Mouse (Mus musculus): ENCODE measurements around the gene Pagr1a.

Gene Pagr1a

DNA sequence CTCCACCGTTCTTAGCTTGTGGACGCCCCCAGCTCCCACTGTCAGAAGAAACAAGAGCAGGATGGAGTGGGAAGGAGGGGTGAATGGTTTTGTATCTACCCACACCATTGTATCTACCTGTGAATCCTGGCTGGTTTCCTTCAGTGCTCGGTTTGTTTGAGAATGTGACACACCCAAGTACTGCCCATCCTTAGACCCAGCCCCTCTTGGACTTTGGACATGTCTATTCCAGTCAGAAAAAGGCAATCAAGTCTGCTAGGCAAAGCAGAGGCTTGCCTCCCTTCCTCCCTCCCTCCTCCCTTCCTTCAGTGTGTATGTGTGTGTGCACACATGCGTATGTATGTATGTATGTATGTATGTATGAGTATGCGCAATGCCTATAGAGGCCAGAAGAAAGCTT, 13.5 kb downstream of the Pagr1a start:
- DNase-seq (ENCODE audit: low spot score) = no peak

DNA sequence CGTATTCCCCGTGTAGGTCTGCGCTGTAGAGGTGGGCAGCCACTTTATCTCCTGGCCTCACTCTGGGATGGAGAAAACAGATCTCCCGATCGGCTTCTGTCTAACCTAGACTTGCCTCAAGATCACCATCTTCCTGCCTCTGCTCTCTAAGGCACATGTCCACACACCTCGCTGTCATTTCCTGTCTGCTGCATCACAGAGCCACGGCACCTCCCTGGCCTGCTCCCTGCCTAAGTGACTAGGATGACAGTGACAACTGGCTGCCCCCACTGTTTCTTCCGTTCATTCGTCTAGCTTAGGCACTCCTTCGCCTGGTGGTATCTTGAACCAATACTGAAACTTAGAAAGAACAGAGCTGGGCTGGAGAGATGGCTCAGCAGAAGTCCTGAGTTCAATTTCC, 17.6 kb downstream of the Pagr1a start:
- no peak for DNase-seq (ENCODE audit: low spot score)

DNA sequence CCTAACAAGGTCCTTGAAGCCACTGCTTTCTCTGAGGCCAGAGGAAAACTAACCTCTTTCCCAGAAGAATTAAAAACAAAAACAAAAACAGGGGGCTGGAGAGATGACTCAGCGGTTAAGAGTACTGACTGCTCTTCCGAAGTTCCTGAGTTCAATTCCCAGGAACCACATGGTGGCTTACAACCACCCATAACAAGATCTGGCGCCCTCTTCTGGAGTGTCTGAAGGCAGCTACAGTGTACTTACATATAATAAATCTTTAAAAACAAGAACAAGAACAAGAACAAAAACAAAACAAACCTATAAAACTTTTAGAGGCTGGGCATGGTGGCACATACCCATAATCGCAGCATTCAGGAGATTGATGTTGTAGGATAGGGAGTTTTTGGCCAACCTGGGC, 20.7 kb downstream of the Pagr1a start:
- DNase-seq (ENCODE audit: low spot score) = no peak

DNA sequence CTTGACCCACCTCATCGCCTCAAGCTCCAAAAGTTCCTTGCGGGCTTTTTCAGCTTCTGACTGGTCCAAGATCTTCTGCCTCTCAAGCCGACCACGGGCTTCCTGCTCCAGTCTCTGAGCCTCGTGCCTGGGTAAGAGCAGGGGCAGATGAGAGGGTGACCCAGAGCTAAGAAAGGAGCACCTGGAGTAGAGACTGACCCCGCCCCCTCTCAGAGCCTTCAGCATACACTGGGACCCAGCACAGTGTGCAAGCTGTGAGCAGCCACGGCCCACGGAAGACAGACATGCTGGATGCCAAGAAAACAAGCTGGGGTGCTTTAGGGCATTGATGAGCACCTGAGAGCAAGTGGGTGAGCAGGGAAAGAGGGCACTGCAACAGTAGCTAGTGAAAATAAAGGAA, 28.3 kb downstream of the Pagr1a start:
- no peak for DNase-seq (ENCODE audit: low spot score)

DNA sequence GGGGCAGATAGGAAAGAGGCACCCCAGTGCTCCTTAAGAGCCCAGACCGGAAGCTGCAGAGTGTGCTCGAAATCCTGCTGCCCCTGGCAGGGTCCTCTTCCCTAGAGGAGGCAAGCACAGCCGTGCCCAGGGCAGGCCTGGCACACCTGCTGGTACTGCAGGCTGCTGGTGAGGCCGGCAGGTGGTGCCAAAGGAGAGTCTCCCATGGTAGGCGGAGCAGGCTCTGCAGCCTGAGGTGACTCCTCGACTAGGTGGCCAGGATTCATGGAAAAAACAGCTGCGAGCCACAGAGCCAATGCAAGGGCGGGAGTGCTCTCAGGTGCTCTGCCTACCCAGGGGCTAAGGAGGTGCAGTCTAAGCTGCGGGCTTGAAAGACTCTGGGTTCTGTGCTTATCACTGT, 30.8 kb downstream of the Pagr1a start:
- DNase-seq (ENCODE audit: low spot score) = peak; percentile 51

DNA sequence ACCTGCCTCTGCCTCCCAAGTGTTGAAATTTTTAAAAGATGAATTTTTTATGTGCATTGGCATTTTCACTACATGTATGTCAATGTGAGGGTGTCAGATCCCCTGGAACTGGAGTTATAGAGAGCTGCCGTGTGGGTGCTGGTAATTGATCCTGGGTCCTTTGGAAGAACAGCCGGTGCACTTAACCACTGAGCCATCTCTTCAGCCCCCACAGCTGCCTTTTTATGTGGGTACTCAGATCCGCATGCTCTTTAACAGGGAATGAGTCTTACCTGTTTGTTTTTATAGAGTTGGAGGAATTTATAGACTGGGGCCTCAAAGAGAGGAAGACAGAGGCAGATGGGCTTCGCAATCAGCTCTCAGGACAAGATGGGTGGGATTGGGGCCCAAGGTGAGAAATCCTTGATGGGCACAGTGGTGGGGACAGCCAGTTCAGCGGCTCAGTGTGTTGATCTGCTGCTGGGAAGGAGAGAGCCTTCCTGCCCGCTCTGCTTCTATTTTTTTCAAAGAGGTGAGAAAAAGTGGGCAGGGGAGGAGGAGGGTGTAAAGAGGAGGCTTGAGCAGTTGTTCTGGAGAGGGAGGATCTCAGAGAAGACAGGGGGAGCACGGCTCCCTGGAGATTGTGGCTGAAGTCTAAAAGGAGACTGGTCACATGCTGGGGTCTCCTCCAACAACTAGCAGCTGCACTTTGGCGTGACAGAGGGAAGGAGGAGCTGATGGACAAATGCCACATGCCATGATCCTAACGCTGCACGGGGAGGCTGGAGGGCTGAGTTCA, 32.3 kb downstream of the Pagr1a start:
- DNase-seq (ENCODE audit: low spot score) = no peak

DNA sequence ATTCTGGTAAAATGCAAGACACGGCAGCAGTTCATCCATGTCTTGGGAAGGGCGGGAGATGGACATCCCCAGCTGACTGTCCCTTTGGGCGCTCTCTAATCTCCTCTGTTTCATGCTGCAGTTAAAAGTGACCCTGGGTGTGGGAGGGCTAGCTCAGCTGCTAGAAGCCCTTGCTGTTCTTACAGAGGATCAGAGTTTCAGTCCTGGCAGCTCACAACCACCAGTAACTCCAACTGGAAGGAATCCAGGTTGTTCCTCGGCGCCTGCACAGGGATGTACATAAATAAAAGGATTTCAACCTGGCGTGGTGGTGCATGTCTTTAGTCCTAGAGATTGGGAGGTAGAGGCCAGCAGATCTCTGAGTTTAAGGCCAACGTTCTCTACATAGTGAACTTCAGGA, 34.0 kb downstream of the Pagr1a start:
- no peak for DNase-seq (ENCODE audit: low spot score)

DNA sequence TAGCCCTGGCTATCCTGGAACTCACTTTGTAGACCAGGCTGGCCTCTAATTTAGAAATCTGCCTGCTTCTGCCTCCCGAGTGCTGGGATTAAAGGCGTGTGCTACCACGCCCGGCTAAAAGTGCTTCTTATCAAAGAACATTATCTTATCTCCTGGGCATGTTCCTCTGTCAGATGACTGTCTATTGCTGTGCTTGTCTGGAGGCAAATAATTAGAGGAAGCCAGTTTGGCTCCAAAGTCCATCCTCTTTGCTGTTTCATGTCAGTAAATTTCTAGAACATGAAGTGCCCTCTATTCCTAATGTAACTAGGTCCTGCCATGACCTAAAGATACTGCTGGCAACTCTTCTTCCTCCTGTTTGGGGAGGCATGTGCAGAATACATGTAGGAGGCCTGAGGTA, 35.1 kb downstream of the Pagr1a start:
- DNase-seq (ENCODE audit: low spot score) = no peak

DNA sequence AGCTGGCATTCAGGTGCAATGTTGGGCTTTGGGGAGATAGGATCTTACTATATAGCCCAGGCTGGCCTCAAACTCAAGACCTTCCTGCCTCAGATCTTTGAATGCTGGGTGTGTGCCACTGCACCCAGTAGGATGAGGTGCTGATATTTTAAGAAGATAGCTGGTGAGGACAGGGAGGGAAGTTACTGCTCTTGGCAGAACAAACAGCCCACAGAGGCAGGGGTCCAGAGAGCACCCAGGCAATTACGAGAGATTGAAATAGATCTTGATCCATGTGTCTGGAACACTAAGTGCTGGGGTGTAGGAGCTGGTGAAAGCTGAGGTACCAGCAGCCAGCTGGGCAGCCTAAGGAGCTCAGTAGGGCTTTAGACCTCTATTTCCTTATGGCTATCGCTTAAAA, 35.6 kb downstream of the Pagr1a start:
- DNase-seq (ENCODE audit: low spot score) = no peak

DNA sequence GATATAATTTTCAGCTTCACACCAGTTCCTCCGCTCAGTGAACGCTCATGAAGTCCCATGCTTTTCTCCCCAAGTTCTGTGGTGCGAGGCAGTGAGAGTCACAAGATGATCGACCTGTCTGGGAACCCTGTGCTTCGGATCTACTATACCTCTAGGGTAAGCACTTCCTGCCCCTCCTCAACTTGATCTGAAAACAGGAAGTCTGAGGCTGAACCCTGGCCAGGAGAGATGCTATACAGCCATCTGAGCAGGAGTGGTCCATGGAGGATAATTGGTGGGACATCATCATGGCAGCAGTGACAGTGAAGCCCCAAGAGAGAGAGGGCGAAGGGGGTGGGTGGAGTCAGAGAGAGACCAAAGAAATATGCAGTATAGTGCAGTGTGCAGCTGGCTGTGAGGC, 38.3 kb downstream of the Pagr1a start:
- no peak for DNase-seq (ENCODE audit: low spot score)

DNA sequence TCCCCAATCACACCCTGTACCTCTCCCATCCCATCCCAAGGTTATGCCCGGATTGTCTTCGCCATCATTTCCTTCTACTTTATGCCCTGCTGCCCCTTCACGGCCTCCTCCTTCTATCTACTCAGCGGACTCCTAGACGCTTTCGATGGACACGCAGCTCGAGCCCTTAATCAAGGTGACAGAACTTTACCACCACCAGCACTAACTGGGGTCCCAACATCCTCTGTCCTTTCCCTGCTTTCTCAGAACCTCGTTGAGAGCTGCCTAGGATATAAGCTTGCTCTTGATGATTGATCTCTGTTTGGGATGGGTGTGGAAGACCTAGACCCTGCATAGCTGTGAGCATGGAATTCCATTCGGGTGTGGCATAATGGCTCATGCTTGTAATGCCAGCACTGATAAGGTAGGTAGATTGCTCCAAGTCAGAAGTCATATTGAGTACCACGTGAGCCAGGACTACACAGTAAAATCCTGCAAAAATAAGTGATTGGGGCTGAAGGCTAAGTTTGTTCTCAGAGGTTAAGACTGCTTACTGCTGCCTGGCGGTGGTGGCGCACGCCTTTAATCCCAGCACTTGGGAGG, 40.2 kb downstream of the Pagr1a start:
- no peak for DNase-seq (ENCODE audit: low spot score)

DNA sequence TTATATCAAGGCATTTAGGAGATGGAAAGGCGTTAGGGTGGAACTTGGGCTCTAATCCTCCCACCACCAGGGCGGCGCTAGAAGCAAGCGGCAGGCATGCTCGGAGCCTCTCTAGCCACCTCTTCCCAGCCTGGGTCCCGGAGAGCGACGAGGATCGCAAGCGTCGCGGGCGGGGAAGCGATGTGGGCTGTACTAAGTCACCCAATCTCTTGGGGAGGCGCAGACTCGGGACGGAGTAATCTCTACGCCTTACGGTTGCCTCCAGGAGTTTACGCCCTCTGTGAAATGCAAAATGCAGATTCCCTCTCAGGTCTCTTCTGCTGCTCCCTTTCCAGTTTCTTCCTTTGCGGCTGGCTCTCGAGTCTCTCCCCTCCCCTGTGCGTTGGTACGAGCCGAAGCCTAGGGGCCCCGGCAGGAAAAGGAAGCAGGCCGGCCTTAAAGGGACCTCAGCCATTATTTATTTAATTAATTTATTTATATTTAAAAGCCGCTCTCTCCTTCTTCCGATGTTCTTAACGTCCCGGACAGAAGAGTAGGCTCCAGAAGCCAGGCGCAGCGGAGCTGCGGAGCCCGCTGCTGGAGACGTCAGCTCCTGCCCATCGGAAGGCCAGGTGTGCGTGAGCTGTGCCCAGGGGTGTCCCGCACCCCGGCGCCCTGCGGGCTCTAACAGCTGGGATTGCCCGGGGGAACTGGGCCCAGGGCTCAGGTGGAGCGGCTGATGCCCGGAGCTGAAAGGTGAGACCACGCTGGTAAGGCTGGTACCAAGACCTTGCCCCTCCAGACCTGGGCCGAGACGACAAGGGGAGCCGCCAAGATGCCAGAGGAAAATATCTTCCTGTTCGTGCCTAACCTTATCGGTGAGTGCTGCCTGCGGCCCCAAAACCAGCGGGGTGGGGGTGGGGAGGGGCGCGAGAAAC, 40.9 kb downstream of the Pagr1a start, which contains the start of gene Cdiptos:
Gene Cdiptos, minus strand, starts transcription at position 149 of the 917 bp plus-strand sequence.
- DNase-seq (ENCODE audit: low spot score) = peak; percentile 95

DNA sequence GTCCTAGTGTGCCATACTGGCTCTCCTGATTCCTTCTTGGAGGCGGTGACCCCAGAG, 41.4 kb downstream of the Pagr1a start, which contains the start of gene Cdipt:
Gene Cdipt, plus strand, starts transcription at position 22 of the 57 bp plus-strand sequence.
- no peak for DNase-seq (ENCODE audit: low spot score)

DNA sequence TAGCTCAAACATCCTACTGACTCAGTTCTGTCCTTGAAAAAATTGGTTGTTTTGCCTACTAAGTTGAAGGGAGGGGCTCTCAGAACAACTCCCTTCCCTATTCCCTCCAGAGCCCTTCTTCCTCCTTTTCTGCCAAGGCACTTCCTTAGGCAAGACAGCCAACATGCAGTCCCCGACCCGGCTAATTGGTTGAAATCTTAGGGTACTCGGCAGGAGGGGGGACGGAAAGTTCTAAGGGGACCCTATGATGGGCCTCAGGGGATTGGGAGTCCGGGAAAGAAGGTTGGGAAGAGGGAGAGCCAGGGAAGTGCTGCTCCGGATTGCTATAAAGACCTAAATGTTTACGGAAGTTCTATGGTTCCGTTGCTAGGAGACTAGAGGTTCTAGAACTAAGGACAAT, 41.7 kb downstream of the Pagr1a start:
- peak; percentile 34 for DNase-seq (ENCODE audit: low spot score)

DNA sequence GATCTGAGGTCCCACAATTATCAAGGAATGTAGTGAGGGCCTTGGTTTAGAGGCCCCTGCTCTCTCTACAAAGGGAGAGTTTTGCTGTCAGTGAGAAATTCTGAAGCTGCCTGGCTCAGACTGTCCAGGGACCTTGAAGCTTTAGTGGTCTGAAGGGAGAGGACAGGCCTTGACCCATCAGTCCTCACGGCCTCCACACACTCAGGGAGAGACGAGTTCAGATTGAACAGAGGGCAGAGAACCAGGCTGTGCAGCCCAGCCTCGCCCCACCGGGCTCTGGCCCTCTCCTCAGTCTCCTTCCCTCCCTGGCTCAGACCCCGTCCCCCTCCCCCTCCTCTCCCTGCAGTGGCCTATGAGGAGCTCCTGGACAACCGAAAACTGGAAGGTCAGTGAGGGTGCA, 49.8 kb downstream of the Pagr1a start:
- no peak for DNase-seq (ENCODE audit: low spot score)

DNA sequence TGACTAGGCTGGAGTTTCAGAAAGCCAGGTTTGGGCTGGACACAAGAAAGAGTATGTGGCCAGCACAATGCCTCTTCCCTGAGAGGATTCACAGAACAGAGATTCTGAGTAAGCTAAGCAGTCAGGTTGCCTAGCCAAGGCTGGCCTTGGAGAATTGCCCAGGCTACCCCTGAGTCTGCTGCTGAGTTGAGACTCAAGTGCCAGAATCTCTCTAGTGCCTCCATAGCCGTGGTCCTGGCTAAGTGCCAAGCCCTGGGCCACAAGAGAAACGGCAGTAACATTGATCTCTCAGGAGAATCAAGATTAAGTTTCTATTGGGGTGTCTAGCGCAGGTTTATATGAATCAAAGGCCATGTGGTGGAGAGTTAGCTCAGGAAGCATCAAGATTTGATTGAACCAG, 51.6 kb downstream of the Pagr1a start:
- DNase-seq (ENCODE audit: low spot score) = no peak

Data from ovary, postnatal 36 days (tissue).